12 mouse cellular contexts compared by ENCODE assay signal in genomic region chr13:99397228-99397627, GRCm38 (mm10). TPM values are rescaled to one million over a fixed set of nuclear protein-coding genes. Genes with fewer than 3 reads are reported as not detected.
DNase-seq lines count a peak whose midpoint lies in the region; ATAC-seq and TF ChIP-seq lines count a peak whose summit lies in the region.
"Had no signal": no experiment of that assay in that cellular context is flagged by ENCODE, and none has a peak within 500 bp of the region (broad histone marks: within the 10 kb centered on the region; RNA-seq: fewer than 3 reads in every experiment).

No protein-coding gene starts in this region.

- peak; percentile 77 for ATAC-seq in forebrain, embryonic 11.5 days (replicated peaks; ENCODE audit: low FRiP score)

- no peak overlapping the region for H3K27ac ChIP-seq in forebrain, embryonic 11.5 days (ENCODE audit: low read depth, low read length)
- no peak overlapping the region for H3K27ac ChIP-seq in left cerebral cortex, adult 2 months
- H3K27ac ChIP-seq in limb, embryonic 10.5 days, result no peak overlapping the region
- H3K27ac ChIP-seq: liver, embryonic 15.5 days had no signal

- intact Hi-C loops in left cerebral cortex, adult 2 months (cut with DNase I), result no loop called here

- H3K4me1 ChIP-seq in forebrain, embryonic 11.5 days (replicated peaks; ENCODE audit: control insufficient read depth, insufficient read depth, low read length), result peaks cover 8% of the 10 kb centered on the region; the same call in 1 of the 2 replicates
- peaks cover 17% of the 10 kb centered on the region for H3K4me1 ChIP-seq in limb, embryonic 10.5 days
- H3K4me1 ChIP-seq: liver, embryonic 15.5 days had no signal

- H3K79me3 ChIP-seq in C2C12 (ENCODE audit: low read depth), result peaks cover 2% of the 10 kb centered on the region

- H3K9me3 ChIP-seq in forebrain, embryonic 11.5 days (ENCODE audit: control insufficient read depth, low read length), result no peaks in the 10 kb centered on the region
- H3K9me3 ChIP-seq in limb, embryonic 10.5 days (replicated peaks), result no peaks in the 10 kb centered on the region
- H3K9me3 ChIP-seq: liver, embryonic 15.5 days had no signal

- no peak overlapping the region for H3K9ac ChIP-seq in forebrain, embryonic 11.5 days (ENCODE audit: low read length)
- H3K9ac ChIP-seq: liver, embryonic 15.5 days had no signal

- H3K4me3 ChIP-seq in C2C12 (ENCODE audit: insufficient read depth, poor library complexity, severe bottlenecking), result no peak overlapping the region
- H3K4me3 ChIP-seq in forebrain, embryonic 11.5 days (ENCODE audit: low read depth, low read length), result no peak overlapping the region
- H3K4me3 ChIP-seq in left cerebral cortex, adult 2 months, result no peak overlapping the region
- no peak overlapping the region for H3K4me3 ChIP-seq in limb, embryonic 10.5 days
- H3K4me3 ChIP-seq: liver, embryonic 15.5 days had no signal

- WGBS in forebrain, embryonic 11.5 days, result 48% methylated on average over 7 of the region's 7 CpGs
- WGBS in limb, embryonic 10.5 days, result 83% methylated on average over 7 of the region's 7 CpGs

- TF ChIP-seq CTCF in C2C12 (IDR thresholded peaks at IDR 0.05; ENCODE audit: control insufficient read depth, insufficient read depth, insufficient read length), result no peak
- no peak for TF ChIP-seq CTCF in left cerebral cortex, adult 2 months (IDR thresholded peaks at IDR 0.05)

- peak; percentile 97 for DNase-seq in brain, adult 2 months (ENCODE audit: low read depth, low spot score)
- no peak for DNase-seq in forebrain, embryonic 11.5 days (ENCODE audit: low spot score)
- peak; percentile 52 to 80 for DNase-seq in layer of hippocampus, postnatal 14 days (ENCODE audit: low spot score in 2 of 2)
- DNase-seq in urinary bladder, adult 2 months (ENCODE audit: low spot score), result no peak
- DNase-seq in left cerebral cortex, adult 2 months (ENCODE audit: extremely low spot score in 1 of 2, low spot score in 2 of 2), result no peak
- no peak for DNase-seq in limb, embryonic 10.5 days (ENCODE audit: low spot score)
- no peak for DNase-seq in lung, postnatal 10 days
- DNase-seq: gastrocnemius, postnatal 10 days; kidney, adult 11 months; thymus, adult 2 months had no signal

- H3K36me3 ChIP-seq in C2C12 (ENCODE audit: control insufficient read depth, insufficient read depth), result peaks cover 18% of the 10 kb centered on the region
- no peaks in the 10 kb centered on the region for H3K36me3 ChIP-seq in forebrain, embryonic 11.5 days (ENCODE audit: control insufficient read depth, insufficient read depth, low read length)
- peaks cover 41% of the 10 kb centered on the region for H3K36me3 ChIP-seq in limb, embryonic 10.5 days
- H3K36me3 ChIP-seq: liver, embryonic 15.5 days had no signal

- no peak overlapping the region for H3K4me2 ChIP-seq in forebrain, embryonic 11.5 days (ENCODE audit: low read depth, low read length, severe bottlenecking)
- H3K4me2 ChIP-seq: liver, embryonic 15.5 days had no signal

- H3K27me3 ChIP-seq in C2C12 (ENCODE audit: control insufficient read depth, insufficient read depth, insufficient read length), result no peaks in the 10 kb centered on the region
- no peaks in the 10 kb centered on the region for H3K27me3 ChIP-seq in forebrain, embryonic 11.5 days (ENCODE audit: control insufficient read depth, insufficient read depth, low read length)
- H3K27me3 ChIP-seq in limb, embryonic 10.5 days (ENCODE audit: low read depth, poor library complexity, severe bottlenecking), result no peaks in the 10 kb centered on the region
- H3K27me3 ChIP-seq: liver, embryonic 15.5 days had no signal

- peak overlapping the region; percentile 1 for H3ac ChIP-seq in C2C12 (ENCODE audit: control insufficient read depth, insufficient read length, low read depth)

- peaks cover 8% of the 10 kb centered on the region for H3K79me2 ChIP-seq in C2C12 (ENCODE audit: control insufficient read depth, insufficient read depth)

TF ChIP-seq in C2C12, 6 proteins besides CTCF, POLR2A, EP300 and RAD21:
- TF ChIP-seq MAX (IDR thresholded peaks at IDR 0.05) (no peak), USF1 (IDR thresholded peaks at IDR 0.05; ENCODE audit: low read depth) (no peak), MYOG (IDR thresholded peaks at IDR 0.05; ENCODE audit: control insufficient read depth, extremely low read depth, insufficient read length) (no peak), CEBPB (IDR thresholded peaks at IDR 0.05; ENCODE audit: low read depth) (no peak), MYOD1 (IDR thresholded peaks at IDR 0.05; ENCODE audit: control insufficient read depth, insufficient read length, low read depth) (no peak), FOSL1 (IDR thresholded peaks at IDR 0.05; ENCODE audit: insufficient read depth, low read length, poor library complexity, severe bottlenecking) (no peak)

RNA-seq across cellular contexts. Expression of gene Mrps27, which starts 52.6 kb away (rescaled TPM):
- polyA plus RNA-seq in C2C12 (2012; fragmentation: generic; extraction: Trizol), result 50.4 TPM
- polyA plus RNA-seq in forebrain, embryonic 11.5 days (2014; fragmentation: Nextera tagmentation; extraction: Ambion mirVana), result 63.4 and 64.2 TPM in 2 replicates
- total RNA-seq in layer of hippocampus, postnatal 14 days (2021), result 10 to 100 TPM; 25.9 to 26.5 TPM
- 20.8 and 21.1 TPM in 2 replicates for polyA plus RNA-seq in urinary bladder, adult 2 months (2012; rRNA removed)
- 10 to 100 TPM; 25.1 to 28.3 TPM for total RNA-seq in left cerebral cortex, adult 2 months (2021)
- polyA plus RNA-seq in limb, embryonic 10.5 days (2016; fragmentation: Nextera tagmentation; extraction: Ambion mirVana), result 85.4 and 97.4 TPM in 2 replicates

RNA-seq across cellular contexts. Expression of gene Ptcd2, which starts 52.7 kb away (rescaled TPM):
- 27.2 TPM for polyA plus RNA-seq in C2C12 (2012; fragmentation: generic; extraction: Trizol)
- polyA plus RNA-seq in forebrain, embryonic 11.5 days (2014; fragmentation: Nextera tagmentation; extraction: Ambion mirVana), result 49.0 and 54.2 TPM in 2 replicates
- 10 to 100 TPM; 30.2 to 32.8 TPM for total RNA-seq in layer of hippocampus, postnatal 14 days (2021)
- 22.2 and 23.5 TPM in 2 replicates for polyA plus RNA-seq in urinary bladder, adult 2 months (2012; rRNA removed)
- 10 to 100 TPM; 33.3 to 34.5 TPM for total RNA-seq in left cerebral cortex, adult 2 months (2021)
- 57.3 and 59.1 TPM in 2 replicates for polyA plus RNA-seq in limb, embryonic 10.5 days (2016; fragmentation: Nextera tagmentation; extraction: Ambion mirVana)

Comparison
In these comparisons a context has a peak if more than half of its experiments do, and no peak if none do; other contexts are left out.
1. DNase-seq: peak in brain, adult 2 months (single experiment) and layer of hippocampus, postnatal 14 days (2 of 2); none in forebrain, embryonic 11.5 days (single experiment), urinary bladder, adult 2 months (single experiment), left cerebral cortex, adult 2 months (0 of 2), limb, embryonic 10.5 days (single experiment) and lung, postnatal 10 days (single experiment).